Mouse (Mus musculus) spleen, adult 2 months (tissue): Measurements from ENCODE around the gene Timp2.

Source experiments
- CTCF ChIP-seq: fragments of 200-500 bp; IDR thresholded peaks from 2 replicates; pipeline ENCODE4 v1.5.1; 2011; ENCODE audit warnings: mild to moderate bottlenecking, inconsistent platforms; ENCODE audit not compliant: insufficient read depth, insufficient read length, insufficient replicate concordance; ENCODE audit errors: extremely low read depth
- POLR2A ChIP-seq: fragments of 200-500 bp; IDR thresholded peaks from 2 replicates; pipeline ENCODE4 v1.6.1; 2011; ENCODE audit warnings: low read depth, low read length, inconsistent platforms

- TF ChIP-seq CTCF (no peak), POLR2A (no peak)
Observed at GRCm38 (mm10) chr11:118399891-118400565, 44.5 kb upstream of the Timp2 start.
